Mouse (Mus musculus) lung, postnatal 10 days (tissue): ENCODE results near the gene Gm21095.
"Not testable (repeated sequence)": the region's sequence is repeated elsewhere in the genome, so short reads cannot be mapped to it uniquely, and the experiment has no call there.

Source experiments
- DNase-seq: peaks from one replicate; pipeline ENCODE4 v3.0.0; 2021

Gm21095 gene

GRCm38 (mm10) chrY:84096979-84097378, at the start of gene Gm21095:
Gene Gm21095, plus strand, starts transcription at chrY:84097279.
- DNase-seq = not testable (repeated sequence)
